Mouse (Mus musculus): ENCODE measurements around the gene Glt8d2.

DNA sequence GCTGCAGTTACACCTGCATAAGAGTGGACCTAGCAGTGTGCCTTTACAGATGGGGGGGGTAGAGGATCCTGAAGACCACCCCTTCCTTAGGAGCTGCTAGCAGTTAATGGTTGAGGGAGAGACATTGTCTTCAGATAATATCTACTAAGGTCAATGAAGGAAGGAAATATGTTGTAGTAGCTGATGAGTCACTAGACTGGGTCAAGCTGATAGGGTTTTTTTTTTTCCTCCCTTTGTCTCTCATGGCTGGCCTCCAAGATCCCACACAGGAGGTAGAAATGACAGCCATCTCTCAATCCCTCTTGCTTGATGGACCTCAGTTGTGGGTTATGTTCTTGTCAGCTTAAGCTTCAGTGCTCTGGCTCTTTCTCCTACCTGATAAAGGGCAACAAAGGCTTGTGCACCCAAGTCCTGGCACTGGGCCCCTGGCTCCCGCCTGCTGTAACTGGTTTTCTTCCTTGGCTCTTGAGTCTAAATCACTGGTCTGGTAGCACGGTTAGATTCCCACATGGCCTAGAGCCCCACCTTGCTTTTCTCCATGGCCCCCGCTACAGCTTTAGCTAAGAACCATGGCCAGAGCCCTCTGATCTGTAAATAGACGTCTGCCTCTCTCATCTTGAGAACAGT is 6.1 kb upstream of the Glt8d2 start:
- TF ChIP-seq CTCF (IDR thresholded peaks at IDR 0.05; ENCODE audit: control insufficient read depth, insufficient read depth, low read length) = no peak
- TF ChIP-seq POLR2A (IDR thresholded peaks at IDR 0.05; ENCODE audit: borderline replicate concordance, control insufficient read depth, low read depth, low read length) = no peak

Data from bone marrow, adult 2 months (tissue).